Mouse (Mus musculus): ENCODE measurements around the gene Ndufab1. TPM values are rescaled to one million over a fixed set of nuclear protein-coding genes. Genes with fewer than 3 reads are reported as not detected.
A peak's percentile ranks its signal among the peaks of the same experiment; 100 is the strongest.

The Ndufab1 gene
- polyA plus RNA-seq, 1 experiment from 2014 or later, result 758 TPM

DNA sequence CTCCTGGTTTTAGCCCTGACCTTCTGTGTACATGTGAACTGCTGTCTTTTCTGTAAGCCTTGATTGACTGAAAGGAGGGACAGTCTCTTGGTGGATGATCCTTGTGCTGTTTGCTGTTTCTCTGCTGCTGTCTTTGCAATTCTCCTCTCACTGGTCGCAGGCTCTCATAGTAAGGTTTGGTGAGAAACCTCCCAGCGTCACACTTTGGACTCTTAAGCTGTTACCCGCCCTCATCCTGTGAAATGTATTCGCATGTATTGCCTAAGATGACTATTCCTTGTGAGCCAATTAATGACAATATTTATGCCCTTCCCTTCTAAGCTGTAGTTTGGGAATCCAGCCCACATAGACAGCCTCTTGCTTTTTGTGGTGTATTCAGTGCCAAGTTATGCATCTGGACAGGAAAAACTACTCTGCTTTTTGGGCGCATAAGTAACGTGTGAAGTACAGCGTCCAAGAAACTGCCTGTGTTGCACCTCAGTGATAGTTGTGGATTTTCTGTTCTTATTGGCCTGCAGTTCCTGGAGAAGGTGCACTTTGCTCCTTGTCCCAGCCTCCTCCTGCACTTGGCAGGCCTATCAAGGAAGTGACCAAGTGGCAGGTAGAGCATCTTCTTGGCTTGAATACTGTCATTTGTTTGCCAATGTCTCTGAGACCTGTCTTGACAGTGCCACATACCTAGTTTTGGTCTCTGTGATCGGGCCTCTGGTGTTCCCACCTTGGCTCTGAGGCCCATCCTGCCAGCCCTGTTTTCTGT lies 21.7 kb downstream of the Ndufab1 start:
- H3K9ac ChIP-seq (ENCODE audit: low read depth, low read length), result no peak overlapping the region
- no peak overlapping the region for H3K27ac ChIP-seq (ENCODE audit: low read depth, low read length)
- ATAC-seq, result no peak
- H3K36me3 ChIP-seq (ENCODE audit: control insufficient read depth, insufficient read depth, low read length), result peaks cover 41% of the 10 kb centered on the region
- no peaks in the 10 kb centered on the region for H3K9me3 ChIP-seq (ENCODE audit: control insufficient read depth, low read length)
- no peak overlapping the region for H3K4me2 ChIP-seq (ENCODE audit: low read length)
- H3K4me1 ChIP-seq (ENCODE audit: control insufficient read depth, insufficient read depth, low read depth, low read length), result no peaks in the 10 kb centered on the region
- H3K27me3 ChIP-seq (replicated peaks; ENCODE audit: control insufficient read depth, insufficient read depth, low read length), result no peaks in the 10 kb centered on the region
- 95% methylated on average over 8 of the region's 8 CpGs for WGBS
- H3K4me3 ChIP-seq (ENCODE audit: low read length), result no peak overlapping the region

DNA sequence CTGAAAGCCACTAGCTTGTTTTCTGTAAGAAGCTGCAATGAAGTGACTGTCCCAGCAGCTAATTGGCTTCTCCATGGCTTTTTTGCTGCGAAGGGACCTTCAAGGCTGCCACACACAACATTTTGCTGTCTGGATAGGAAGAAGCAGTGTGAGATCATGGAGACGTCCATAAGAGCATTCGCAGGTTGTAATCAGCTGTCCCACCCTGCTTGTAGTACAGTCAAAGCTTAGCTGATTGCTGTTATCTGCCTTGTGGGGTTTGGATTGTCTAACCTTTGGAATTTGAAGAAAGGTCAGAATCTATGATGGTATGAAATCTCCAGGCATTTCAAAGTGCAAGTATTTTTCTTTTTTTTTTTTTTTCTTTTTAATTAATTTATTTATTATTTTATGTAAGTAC lies 27.3 kb downstream of the Ndufab1 start:
- peaks cover 3% of the 10 kb centered on the region for H3K4me1 ChIP-seq (ENCODE audit: control insufficient read depth, insufficient read depth, low read depth, low read length)
- H3K27ac ChIP-seq (ENCODE audit: low read depth, low read length), result no peak overlapping the region
- ATAC-seq, result no peak
- no peaks in the 10 kb centered on the region for H3K9me3 ChIP-seq (ENCODE audit: control insufficient read depth, low read length)
- no peak overlapping the region for H3K9ac ChIP-seq (ENCODE audit: low read depth, low read length)
- no peak overlapping the region for H3K4me2 ChIP-seq (ENCODE audit: low read length)
- H3K36me3 ChIP-seq (ENCODE audit: control insufficient read depth, insufficient read depth, low read length), result peaks cover 55% of the 10 kb centered on the region
- 90% methylated on average over 3 of the region's 3 CpGs for WGBS
- no peak overlapping the region for H3K4me3 ChIP-seq (ENCODE audit: low read length)
- H3K27me3 ChIP-seq (replicated peaks; ENCODE audit: control insufficient read depth, insufficient read depth, low read length), result no peaks in the 10 kb centered on the region

DNA sequence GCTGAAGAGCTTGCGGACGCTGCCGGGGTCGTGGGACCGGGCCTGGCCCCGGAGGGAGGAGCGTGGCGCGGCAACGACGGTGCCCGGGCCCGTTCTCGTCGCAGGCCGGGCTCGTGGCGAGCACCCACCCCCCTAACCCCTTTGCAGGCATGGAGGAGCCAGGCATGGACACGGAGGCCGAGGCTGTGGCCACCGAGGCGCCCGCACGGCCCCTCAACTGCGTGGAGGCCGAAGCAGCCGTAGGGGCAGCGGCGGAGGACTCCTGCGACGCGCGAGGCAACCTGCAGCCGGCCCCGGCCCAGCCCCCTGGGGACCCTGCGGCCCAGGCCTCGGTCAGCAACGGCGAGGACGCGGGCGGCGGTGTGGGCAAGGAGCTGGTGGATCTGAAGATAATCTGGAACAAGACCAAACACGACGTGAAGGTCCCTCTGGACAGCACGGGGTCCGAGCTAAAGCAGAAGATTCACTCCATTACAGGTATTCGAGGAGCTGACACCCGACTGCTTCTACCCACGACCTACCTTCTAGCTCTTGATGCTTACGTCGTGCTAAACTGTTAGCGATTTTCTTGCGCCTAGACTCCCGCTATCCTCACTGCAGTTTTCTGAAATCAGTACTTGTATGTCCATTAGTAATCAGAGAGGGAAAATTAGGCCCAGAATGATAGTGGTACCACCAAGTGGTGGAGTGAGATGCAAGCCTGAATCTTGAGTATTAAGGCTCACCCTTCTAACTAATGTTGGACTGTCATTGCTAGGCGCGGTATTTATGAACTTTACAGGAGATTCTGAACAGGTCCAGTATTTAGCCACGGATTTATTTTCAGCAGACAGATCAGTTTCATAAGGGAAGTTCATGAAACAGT lies 33.9 kb downstream of the Ndufab1 start:
- Histone ChIP-seq H3K9me3 (ENCODE audit: control insufficient read depth, low read length) (no peaks in the 10 kb centered on the region), H3K27me3 (replicated peaks; ENCODE audit: control insufficient read depth, insufficient read depth, low read length) (no peaks in the 10 kb centered on the region), H3K36me3 (ENCODE audit: control insufficient read depth, insufficient read depth, low read length) (peaks cover 14% of the 10 kb centered on the region; the same call in 1 of the 2 replicates), H3K27ac (ENCODE audit: low read depth, low read length) (peak overlapping the region; percentile 96), H3K9ac (ENCODE audit: low read depth, low read length) (peak overlapping the region; percentile 98), H3K4me3 (ENCODE audit: low read length) (peak overlapping the region; percentile 99), H3K4me2 (ENCODE audit: low read length) (peak overlapping the region; percentile 85), H3K4me1 (ENCODE audit: control insufficient read depth, insufficient read depth, low read depth, low read length) (peaks cover 27% of the 10 kb centered on the region)
- ATAC-seq, result peak; percentile 38
- 2% methylated on average over 39 of the region's 58 CpGs for WGBS

DNA sequence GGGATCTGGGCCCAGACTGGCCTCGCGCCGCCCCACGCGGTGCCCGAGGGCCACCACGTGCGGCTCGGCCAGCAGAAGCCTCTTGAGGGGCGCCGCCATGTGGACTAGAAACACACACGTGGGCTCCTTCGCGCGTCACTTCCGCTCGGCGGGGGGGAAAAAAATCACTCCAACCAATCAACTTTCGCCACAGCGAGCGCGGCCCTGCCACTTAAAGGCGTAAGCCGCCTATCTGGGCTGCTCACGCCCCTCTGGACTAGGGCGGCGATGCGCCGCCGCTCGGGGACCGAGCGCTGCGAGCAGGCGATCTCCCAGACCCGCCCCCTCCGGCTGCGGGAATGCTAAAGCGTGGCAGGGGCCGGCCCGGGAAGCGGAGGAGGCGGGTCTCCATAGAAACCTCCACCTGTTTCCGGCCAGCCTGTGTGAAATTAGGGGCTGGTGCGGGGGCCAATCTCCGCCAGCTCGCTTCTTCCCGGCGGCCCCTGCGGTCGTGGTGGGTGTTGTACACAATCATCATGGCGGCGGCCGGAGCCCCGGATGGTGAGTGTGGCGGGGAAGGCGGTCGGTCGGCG lies 34.7 kb downstream of the Ndufab1 start, which contains the start of the genes Ubfd1 and Ears2:
Gene Ubfd1, plus strand, starts transcription at position 231 of the 572 bp plus-strand sequence.
Gene Ears2, minus strand, starts transcription at position 319 of the 572 bp plus-strand sequence.
- Histone ChIP-seq H3K9me3 (ENCODE audit: control insufficient read depth, low read length) (no peaks in the 10 kb centered on the region), H3K4me1 (ENCODE audit: control insufficient read depth, insufficient read depth, low read depth, low read length) (peaks cover 27% of the 10 kb centered on the region), H3K9ac (ENCODE audit: low read depth, low read length) (peak within 1 kb of the TSS; percentile 98), H3K4me2 (ENCODE audit: low read length) (peak within 1 kb of the TSS; percentile 85), H3K4me3 (ENCODE audit: low read length) (peak within 1 kb of the TSS; percentile 99), H3K36me3 (ENCODE audit: control insufficient read depth, insufficient read depth, low read length) (peaks cover 10% of the 10 kb centered on the region; the same call in 1 of the 2 replicates), H3K27ac (ENCODE audit: low read depth, low read length) (peak within 1 kb of the TSS; percentile 96), H3K27me3 (replicated peaks; ENCODE audit: control insufficient read depth, insufficient read depth, low read length) (no peaks in the 10 kb centered on the region)
- under 1% methylated on average over 55 of the region's 60 CpGs for WGBS
- ATAC-seq, result peak; percentile 99

DNA sequence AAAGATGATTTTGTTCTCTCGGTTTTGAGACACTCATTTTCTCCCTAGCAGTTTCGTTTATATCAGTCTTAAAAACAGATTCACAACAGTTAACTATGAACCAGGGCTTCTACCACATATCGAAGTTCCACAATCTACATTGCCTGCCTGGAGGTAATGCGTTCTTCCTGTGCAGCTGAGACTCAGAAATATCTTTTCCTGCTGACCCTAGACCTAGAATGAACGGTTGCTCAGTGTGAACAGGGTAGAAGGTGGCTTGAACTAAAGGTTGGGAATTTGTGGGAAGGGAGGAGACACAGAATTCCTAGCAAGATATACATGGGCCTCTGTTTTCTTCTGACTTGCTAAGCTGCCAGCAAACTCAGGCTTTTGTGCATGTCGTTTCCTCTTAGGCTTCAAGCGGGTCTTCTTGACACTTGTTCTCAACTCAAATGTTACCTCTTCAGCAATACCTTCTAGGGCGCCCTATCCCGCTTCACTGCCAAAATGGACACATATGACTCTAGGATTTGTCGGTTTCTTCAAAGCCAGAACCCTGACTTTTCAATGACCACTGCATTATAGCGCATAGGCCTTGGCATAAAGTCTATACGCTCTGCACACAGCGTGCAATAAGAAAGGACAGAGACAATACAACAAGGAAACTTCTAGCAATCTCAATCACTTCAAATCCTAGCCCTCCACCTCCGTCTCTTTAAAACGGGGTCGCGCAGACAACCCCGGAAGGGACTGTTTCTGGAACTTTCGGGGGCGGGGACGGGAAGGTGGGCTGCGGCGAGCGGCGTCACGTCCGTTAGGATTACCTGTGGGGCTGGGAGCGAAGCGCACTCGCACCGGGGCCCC lies 35.4 kb downstream of the Ndufab1 start:
- Histone ChIP-seq H3K4me2 (ENCODE audit: low read length) (peak overlapping the region; percentile 78), H3K9me3 (ENCODE audit: control insufficient read depth, low read length) (no peaks in the 10 kb centered on the region), H3K9ac (ENCODE audit: low read depth, low read length) (peak overlapping the region; percentile 98), H3K4me1 (ENCODE audit: control insufficient read depth, insufficient read depth, low read depth, low read length) (peaks cover 27% of the 10 kb centered on the region), H3K4me3 (ENCODE audit: low read length) (peak overlapping the region; percentile 99), H3K27ac (ENCODE audit: low read depth, low read length) (peak overlapping the region; percentile 96), H3K36me3 (ENCODE audit: control insufficient read depth, insufficient read depth, low read length) (0 out of 2 replicates have a peak, but pooled peaks cover 3% of the 10 kb centered on the region), H3K27me3 (replicated peaks; ENCODE audit: control insufficient read depth, insufficient read depth, low read length) (no peaks in the 10 kb centered on the region)
- 18% methylated on average over 31 of the region's 31 CpGs for WGBS
- ATAC-seq, result peak; percentile 74

DNA sequence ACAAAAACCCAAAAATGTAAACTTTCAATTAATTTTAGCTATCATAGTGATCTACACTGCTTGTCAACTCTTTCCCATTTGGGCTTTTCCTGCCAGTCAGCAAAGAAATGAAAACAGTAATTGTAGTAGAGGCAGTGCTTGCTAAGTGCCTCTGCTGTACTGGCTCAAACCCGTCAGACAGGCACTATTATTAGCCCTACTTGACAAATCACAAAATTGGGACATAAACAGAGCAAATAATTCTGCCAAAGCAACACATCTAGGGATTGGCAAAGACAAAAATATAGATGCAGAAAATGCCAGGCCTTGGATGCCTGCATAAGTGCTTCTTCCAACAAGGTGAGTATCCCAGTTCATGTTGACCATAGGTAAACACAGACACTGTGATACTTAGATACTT lies 36.0 kb downstream of the Ndufab1 start:
- WGBS, result 87% methylated on average over 1 of the region's 1 CpGs
- Histone ChIP-seq H3K27me3 (replicated peaks; ENCODE audit: control insufficient read depth, insufficient read depth, low read length) (no peaks in the 10 kb centered on the region), H3K4me1 (ENCODE audit: control insufficient read depth, insufficient read depth, low read depth, low read length) (peaks cover 27% of the 10 kb centered on the region), H3K36me3 (ENCODE audit: control insufficient read depth, insufficient read depth, low read length) (0 out of 2 replicates have a peak, but pooled peaks cover 3% of the 10 kb centered on the region), H3K4me2 (ENCODE audit: low read length) (peak overlapping the region; percentile 78; the same call in 1 of the 2 replicates), H3K9me3 (ENCODE audit: control insufficient read depth, low read length) (no peaks in the 10 kb centered on the region), H3K4me3 (ENCODE audit: low read length) (no peak overlapping the region), H3K27ac (ENCODE audit: low read depth, low read length) (no peak overlapping the region), H3K9ac (ENCODE audit: low read depth, low read length) (no peak overlapping the region)
- no peak for ATAC-seq

DNA sequence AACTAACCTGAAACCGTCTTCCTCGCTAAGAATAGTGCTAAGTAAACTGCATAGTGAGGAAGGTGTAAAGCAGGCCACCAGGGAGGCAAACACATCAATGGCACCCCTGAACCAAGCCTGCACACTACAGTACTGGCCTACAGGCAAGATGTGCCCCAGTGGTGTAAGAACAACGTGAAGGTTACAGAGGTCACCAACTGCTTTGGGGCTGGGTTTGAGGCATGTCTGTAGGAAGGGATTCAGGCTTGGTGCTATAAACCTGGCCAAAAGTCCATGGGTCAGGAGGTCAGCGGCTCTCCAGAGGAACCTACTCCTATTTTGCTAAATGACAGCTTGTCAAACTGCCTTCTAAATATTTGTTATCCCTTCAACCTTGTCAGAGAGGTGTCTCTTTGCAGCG lies 45.1 kb downstream of the Ndufab1 start:
- ATAC-seq, result no peak
- H3K9ac ChIP-seq (ENCODE audit: low read depth, low read length), result no peak overlapping the region
- H3K36me3 ChIP-seq (ENCODE audit: control insufficient read depth, insufficient read depth, low read length), result peaks cover 5% of the 10 kb centered on the region
- no peaks in the 10 kb centered on the region for H3K4me1 ChIP-seq (ENCODE audit: control insufficient read depth, insufficient read depth, low read depth, low read length)
- H3K4me2 ChIP-seq (ENCODE audit: low read length), result no peak overlapping the region
- WGBS, result 88% methylated on average over 5 of the region's 5 CpGs
- H3K9me3 ChIP-seq (ENCODE audit: control insufficient read depth, low read length), result no peaks in the 10 kb centered on the region
- no peak overlapping the region for H3K27ac ChIP-seq (ENCODE audit: low read depth, low read length)
- H3K27me3 ChIP-seq (replicated peaks; ENCODE audit: control insufficient read depth, insufficient read depth, low read length), result no peaks in the 10 kb centered on the region
- no peak overlapping the region for H3K4me3 ChIP-seq (ENCODE audit: low read length)

DNA sequence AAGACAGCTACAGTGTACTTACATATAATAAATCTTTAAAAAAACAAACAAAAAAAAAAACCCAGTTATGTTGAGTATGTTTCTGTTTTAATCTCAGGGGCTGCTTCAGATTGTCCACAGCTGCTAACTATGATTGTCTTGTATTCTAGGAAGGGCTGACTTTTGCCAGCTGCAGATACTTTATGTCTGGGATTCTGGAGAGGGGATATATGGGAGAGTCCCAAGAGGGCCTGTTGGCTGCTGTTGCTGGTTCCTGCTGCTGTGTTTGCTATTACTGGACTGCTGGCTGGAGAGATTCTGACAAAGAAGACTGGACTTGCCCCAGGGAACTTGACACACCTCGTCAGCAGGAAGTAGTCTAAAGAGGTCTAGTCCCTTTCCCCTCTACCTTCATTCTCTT lies 50.9 kb downstream of the Ndufab1 start:
- ATAC-seq, result no peak
- 85% methylated on average over 1 of the region's 1 CpGs for WGBS

More for the DNA sequence above, 50.9 kb downstream of the Ndufab1 start:
- Histone ChIP-seq H3K9ac (ENCODE audit: low read depth, low read length) (no peak overlapping the region), H3K27ac (ENCODE audit: low read depth, low read length) (no peak overlapping the region), H3K4me1 (ENCODE audit: control insufficient read depth, insufficient read depth, low read depth, low read length) (no peaks in the 10 kb centered on the region), H3K4me2 (ENCODE audit: low read length) (no peak overlapping the region), H3K27me3 (replicated peaks; ENCODE audit: control insufficient read depth, insufficient read depth, low read length) (no peaks in the 10 kb centered on the region), H3K9me3 (ENCODE audit: control insufficient read depth, low read length) (no peaks in the 10 kb centered on the region), H3K36me3 (ENCODE audit: control insufficient read depth, insufficient read depth, low read length) (peaks cover 8% of the 10 kb centered on the region), H3K4me3 (ENCODE audit: low read length) (no peak overlapping the region)

Measured in hindbrain, embryonic 16.5 days (tissue).